Mouse (Mus musculus): ENCODE data around the gene Olfr894.
"Not testable (repeated sequence)": the region's sequence is repeated elsewhere in the genome, so short reads cannot be mapped to it uniquely, and the experiment has no call there.

The Olfr894 gene

DNA sequence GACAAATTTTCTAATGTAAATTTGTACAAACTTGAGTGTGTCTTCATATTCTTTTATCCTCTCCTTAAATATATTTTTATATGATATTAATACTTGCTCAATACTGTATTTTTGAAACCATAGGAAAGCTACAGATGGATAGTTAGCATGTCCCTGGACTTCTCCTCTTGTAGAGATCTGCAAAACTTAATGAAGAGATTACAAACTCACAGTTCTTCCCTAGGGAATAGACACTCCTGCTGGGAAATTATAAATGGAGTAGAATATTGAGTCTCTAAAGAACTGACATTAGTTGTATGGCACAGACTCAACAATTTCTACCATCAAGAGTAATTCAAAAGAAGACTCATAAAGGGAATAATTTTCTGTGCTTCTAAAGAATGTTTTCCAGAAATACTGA, at the start of gene Olfr894:
Gene Olfr894, plus strand, starts transcription at position 301 of the 400 bp plus-strand sequence.
- DNase-seq (ENCODE audit: low read depth, low spot score), result no peak

DNA sequence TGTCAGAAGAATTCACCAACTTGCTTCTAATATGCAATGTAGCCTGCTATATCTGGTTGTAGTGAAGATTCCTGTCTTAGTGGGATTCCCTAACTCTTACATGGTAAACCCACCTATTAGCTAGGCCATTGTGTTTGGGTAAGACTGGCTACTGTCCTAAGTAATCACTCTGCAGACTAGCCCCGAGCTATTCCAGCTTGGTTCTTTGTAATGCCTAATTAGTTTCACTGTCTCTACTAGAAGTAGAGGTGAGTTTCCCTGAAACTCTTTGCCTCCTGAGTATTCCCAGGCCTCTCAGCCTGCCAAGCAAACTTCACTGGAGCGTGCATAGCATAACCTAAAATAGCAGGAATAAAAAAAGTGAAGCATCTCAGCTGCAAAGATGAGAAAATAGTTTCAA, 49.5 kb upstream of the Olfr894 start:
- DNase-seq (ENCODE audit: low read depth, low spot score), result not testable (repeated sequence)

DNA sequence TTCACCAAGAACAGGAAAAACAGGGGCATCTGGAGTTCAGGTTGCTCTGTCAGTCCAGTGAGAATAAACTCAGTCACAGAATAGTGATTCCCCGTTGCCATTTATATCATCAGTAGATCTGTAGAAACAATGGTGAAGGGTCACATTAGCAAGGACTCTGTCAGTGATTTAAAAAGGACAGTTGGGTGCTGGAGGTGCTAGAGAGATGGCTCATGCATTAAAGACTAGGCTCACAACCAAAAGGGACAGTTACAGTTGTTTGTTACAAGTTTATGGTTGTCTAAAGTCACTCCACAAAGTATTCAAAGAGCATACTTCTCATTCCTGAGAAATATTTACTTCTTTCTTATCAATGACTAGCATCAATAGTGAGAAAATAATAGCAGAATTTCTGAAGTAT, 37.1 kb upstream of the Olfr894 start, which contains the start of gene Olfr891:
Gene Olfr891, minus strand, starts transcription at position 101 of the 400 bp plus-strand sequence.
- no peak for DNase-seq (ENCODE audit: low read depth, low spot score)

DNA sequence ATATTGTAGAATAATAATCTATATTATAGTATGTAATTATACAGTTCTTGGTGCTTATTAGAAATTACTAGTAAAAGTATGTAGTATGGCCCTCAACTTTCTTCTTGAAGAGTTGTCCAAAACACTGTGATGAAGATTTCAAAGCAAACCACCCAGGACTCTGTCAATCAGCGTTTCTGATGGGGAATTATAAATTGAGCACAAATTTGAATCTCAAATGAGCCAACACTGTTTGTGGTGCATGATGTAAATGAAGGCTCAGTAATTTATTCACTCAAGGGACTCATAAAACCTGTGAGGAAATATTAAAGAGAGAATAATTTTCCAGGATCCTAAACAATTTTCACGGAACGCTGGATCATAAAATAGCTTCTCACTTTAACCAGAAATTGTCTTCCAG, 9.8 kb upstream of the Olfr894 start, which contains the start of gene Olfr893:
Gene Olfr893, plus strand, starts transcription at position 301 of the 400 bp plus-strand sequence.
- DNase-seq (ENCODE audit: low read depth, low spot score), result no peak

DNA sequence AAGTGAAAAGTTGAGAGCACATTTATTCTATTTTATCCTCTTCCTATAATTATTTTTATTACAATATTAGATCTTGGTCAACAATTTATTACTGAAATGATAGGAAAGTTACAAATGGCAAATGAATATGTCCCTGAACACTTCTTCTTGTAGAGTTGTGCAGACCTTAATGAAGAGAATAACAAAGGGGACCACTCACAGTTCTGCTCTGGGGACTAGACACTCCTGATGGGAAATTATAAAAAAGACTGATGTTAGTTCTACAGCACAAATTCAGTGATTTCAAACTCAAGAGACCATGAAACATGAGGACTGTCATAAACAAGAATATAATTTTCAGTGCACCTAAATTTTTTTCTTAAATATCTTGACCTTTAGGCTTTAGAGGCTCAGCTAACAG, 34.6 kb downstream of the Olfr894 start, which contains the start of gene Olfr143:
Gene Olfr143, plus strand, starts transcription at position 301 of the 400 bp plus-strand sequence.
- DNase-seq (ENCODE audit: low read depth, low spot score), result no peak

DNA sequence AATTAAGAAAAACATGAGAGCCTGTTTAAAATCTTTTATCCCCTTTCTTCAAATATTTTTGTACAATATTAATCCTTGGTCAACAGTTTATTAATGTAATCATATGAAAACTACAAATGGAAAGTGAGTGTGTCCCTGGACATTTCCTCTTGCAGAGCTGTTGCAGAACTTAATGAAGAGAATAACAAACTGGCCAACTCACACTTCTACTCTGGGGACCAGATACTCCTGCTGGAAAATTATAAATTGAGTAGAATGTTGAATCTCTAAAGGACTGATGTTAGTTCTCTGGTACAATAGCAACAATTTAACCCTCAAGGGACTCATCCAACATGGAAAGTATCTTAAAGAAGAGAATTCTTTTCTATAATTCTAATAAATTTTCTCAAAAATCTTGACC, 49.7 kb downstream of the Olfr894 start, which contains the start of gene Olfr895:
Gene Olfr895, plus strand, starts transcription at position 301 of the 400 bp plus-strand sequence.
- DNase-seq (ENCODE audit: low read depth, low spot score), result no peak

Measured in telencephalon, adult 2 months (tissue).